Mouse (Mus musculus) adrenal gland, postnatal 36 days (tissue): ENCODE measurements around the gene Gnas. TPM values are rescaled to one million over a fixed set of nuclear protein-coding genes. Genes with fewer than 3 reads are reported as not detected.

Source experiments
- DNase-seq, 2 experiments: peaks; one replicate each; pipeline ENCODE4 v3.0.0; 2021; ENCODE audit warnings: mixed read lengths in 1 of 2
- total RNA-seq, 2 experiments: library from RNA; stranded (reverse); gene quantifications; 2 replicates each; pipeline ENCODE4 v1.2.3; 2021

Gene Gnas
- total RNA-seq, 2 experiments from 2014 or later: 2,444 to 2,615 TPM

GRCm38 (mm10) chr2:174327295-174327981 is 43.3 kb downstream of the Gnas start:
- DNase-seq: peak; percentile 80 to 83

GRCm38 (mm10) chr2:174328358-174328905 is 44.3 kb downstream of the Gnas start:
- DNase-seq: peak in 1 of 2 experiments; percentile 40

- DNase-seq: peak; percentile 36 to 57
Observed at GRCm38 (mm10) chr2:174328926-174329662, 45.0 kb downstream of the Gnas start.

GRCm38 (mm10) chr2:174329663-174330615 is 45.8 kb downstream of the Gnas start:
- DNase-seq: peak; percentile 91 to 94

- peak; percentile 79 to 92 for DNase-seq
Observed at GRCm38 (mm10) chr2:174330616-174331191, 46.6 kb downstream of the Gnas start.

GRCm38 (mm10) chr2:174331282-174332030 is 47.3 kb downstream of the Gnas start:
- DNase-seq: no peak

- DNase-seq: no peak
Observed at GRCm38 (mm10) chr2:174333239-174333890, 49.2 kb downstream of the Gnas start.

GRCm38 (mm10) chr2:174334415-174334814 is 50.3 kb downstream of the Gnas start:
- DNase-seq: peak; percentile 55 to 73

- DNase-seq: no peak
Observed at GRCm38 (mm10) chr2:174337275-174337674, 53.2 kb downstream of the Gnas start.

- DNase-seq: no peak
Observed at GRCm38 (mm10) chr2:174339701-174340100, 55.6 kb downstream of the Gnas start.

GRCm38 (mm10) chr2:174340229-174340892 is 56.2 kb downstream of the Gnas start:
- no peak for DNase-seq

GRCm38 (mm10) chr2:174340893-174341580 is 56.9 kb downstream of the Gnas start:
- DNase-seq: no peak

- DNase-seq: no peak
Observed at GRCm38 (mm10) chr2:174342793-174343400, 58.8 kb downstream of the Gnas start.

GRCm38 (mm10) chr2:174343566-174343965 is 59.4 kb downstream of the Gnas start:
- peak in 1 of 2 experiments; percentile 48 for DNase-seq

GRCm38 (mm10) chr2:174344003-174344655 is 60.0 kb downstream of the Gnas start:
- peak; percentile 81 to 88 for DNase-seq

- no peak for DNase-seq
Observed at GRCm38 (mm10) chr2:174344996-174345395, 60.9 kb downstream of the Gnas start.

- no peak for DNase-seq
Observed at GRCm38 (mm10) chr2:174346612-174346998, 62.5 kb downstream of the Gnas start, which contains the start of gene Gm20721. Gene Gm20721 (minus strand): TSS chr2:174346712.
